Mouse (Mus musculus): ENCODE results near the gene Gm9837. TPM values are rescaled to one million over a fixed set of nuclear protein-coding genes. Genes with fewer than 3 reads are reported as not detected.

Gene Gm9837
- polyA plus RNA-seq, 1 experiment from 2014 or later = not detected

GRCm38 (mm10) chr11:53424826-53425225, 45.5 kb downstream of the Gm9837 start:
- no peak overlapping the region for H3K9ac ChIP-seq (ENCODE audit: low read depth, low read length)
- peaks cover 14% of the 10 kb centered on the region for H3K36me3 ChIP-seq (ENCODE audit: control insufficient read depth, insufficient read depth, low read length)
- peaks cover 6% of the 10 kb centered on the region for H3K4me1 ChIP-seq (ENCODE audit: control insufficient read depth, insufficient read depth, low read depth, low read length)
- WGBS = 73% methylated on average over 2 of the region's 2 CpGs
- H3K4me2 ChIP-seq (ENCODE audit: low read length) = no peak overlapping the region
- no peak for ATAC-seq
- H3K4me3 ChIP-seq (ENCODE audit: low read length) = no peak overlapping the region
- H3K27ac ChIP-seq (ENCODE audit: low read depth, low read length) = no peak overlapping the region
- H3K27me3 ChIP-seq (replicated peaks; ENCODE audit: control insufficient read depth, insufficient read depth, low read length) = no peaks in the 10 kb centered on the region
- no peaks in the 10 kb centered on the region for H3K9me3 ChIP-seq (ENCODE audit: control insufficient read depth, low read length)

DNA sequence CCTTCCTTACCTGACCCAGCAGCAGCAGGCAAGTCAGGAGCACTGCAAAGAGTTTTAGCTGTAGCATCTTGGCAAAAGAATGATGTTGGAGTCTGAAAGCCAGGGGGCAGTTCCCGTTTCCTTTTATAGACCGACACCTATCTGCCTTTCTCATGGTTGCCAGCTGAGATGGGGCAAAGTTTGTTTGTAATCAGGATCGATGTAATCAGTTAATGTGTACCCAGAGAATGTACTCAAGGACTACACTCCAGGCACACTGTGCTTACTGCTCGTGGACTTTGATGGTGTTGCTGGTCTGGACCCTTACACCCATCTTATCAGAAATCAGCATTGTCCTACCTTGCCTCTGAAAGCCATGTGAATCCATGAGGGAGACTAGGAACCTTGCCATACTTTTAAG, 47.2 kb downstream of the Gm9837 start, which contains the start of gene Leap2:
Leap2 (minus strand) TSS at position 135 of the 400 bp plus-strand sequence.
- Histone ChIP-seq H3K9me3 (ENCODE audit: control insufficient read depth, low read length) (no peaks in the 10 kb centered on the region), H3K4me3 (ENCODE audit: low read length) (no peak within 1 kb of the TSS), H3K4me1 (ENCODE audit: control insufficient read depth, insufficient read depth, low read depth, low read length) (no peaks in the 10 kb centered on the region), H3K4me2 (ENCODE audit: low read length) (no peak within 1 kb of the TSS), H3K27ac (ENCODE audit: low read depth, low read length) (no peak within 1 kb of the TSS), H3K27me3 (replicated peaks; ENCODE audit: control insufficient read depth, insufficient read depth, low read length) (no peaks in the 10 kb centered on the region), H3K9ac (ENCODE audit: low read depth, low read length) (no peak within 1 kb of the TSS), H3K36me3 (ENCODE audit: control insufficient read depth, insufficient read depth, low read length) (peaks cover 18% of the 10 kb centered on the region)
- WGBS = 92% methylated on average over 4 of the region's 4 CpGs
- ATAC-seq = no peak

Other genes starting within 250 kb of the Gm9837 start
- gene Hspa4, start 170.0 kb downstream of the Gm9837 start, polyA plus RNA-seq (2015; fragmentation: Nextera tagmentation; extraction: Ambion mirVana) = 41.0 and 41.5 TPM in 2 replicates
- gene Zcchc10, start 145.8 kb downstream of the Gm9837 start, polyA plus RNA-seq (2015; fragmentation: Nextera tagmentation; extraction: Ambion mirVana) = 11.9 and 14.3 TPM in 2 replicates
- gene Aff4, start 119.6 kb downstream of the Gm9837 start, polyA plus RNA-seq (2015; fragmentation: Nextera tagmentation; extraction: Ambion mirVana) = 37.1 and 40.4 TPM in 2 replicates
- 0.33 and 0.44 TPM in 2 replicates for gene Leap2, start 47.3 kb downstream of the Gm9837 start, polyA plus RNA-seq (2015; fragmentation: Nextera tagmentation; extraction: Ambion mirVana)
- 747 and 916 TPM in 2 replicates for gene Uqcrq, start 39.6 kb downstream of the Gm9837 start, polyA plus RNA-seq (2015; fragmentation: Nextera tagmentation; extraction: Ambion mirVana)
- 3.0 and 4.1 TPM in 2 replicates for gene Gdf9, start 39.5 kb downstream of the Gm9837 start, polyA plus RNA-seq (2015; fragmentation: Nextera tagmentation; extraction: Ambion mirVana)
- gene Gm10447, start 13.4 kb downstream of the Gm9837 start, polyA plus RNA-seq (2015; fragmentation: Nextera tagmentation; extraction: Ambion mirVana) = not detected in 2 replicates
- gene Shroom1, start 13.3 kb downstream of the Gm9837 start, polyA plus RNA-seq (2015; fragmentation: Nextera tagmentation; extraction: Ambion mirVana) = 3.2 and 3.6 TPM in 2 replicates
- gene Gm9945, start 9.7 kb upstream of the Gm9837 start, polyA plus RNA-seq (2015; fragmentation: Nextera tagmentation; extraction: Ambion mirVana) = 0.34 TPM in 1 of 2 replicates, not detected in the other
- gene Sowaha, start 9.8 kb upstream of the Gm9837 start, polyA plus RNA-seq (2015; fragmentation: Nextera tagmentation; extraction: Ambion mirVana) = 1.5 TPM in 2 replicates
- 23.1 and 23.4 TPM in 2 replicates for gene Sept8, start 48.8 kb upstream of the Gm9837 start, polyA plus RNA-seq (2015; fragmentation: Nextera tagmentation; extraction: Ambion mirVana)
- 306 and 352 TPM in 2 replicates for gene Kif3a, start 96.9 kb upstream of the Gm9837 start, polyA plus RNA-seq (2015; fragmentation: Nextera tagmentation; extraction: Ambion mirVana)
- gene Il4, start 148.2 kb upstream of the Gm9837 start, polyA plus RNA-seq (2015; fragmentation: Nextera tagmentation; extraction: Ambion mirVana) = 3.9 and 4.5 TPM in 2 replicates
- not detected in 2 replicates for gene Il13, start 164.2 kb upstream of the Gm9837 start, polyA plus RNA-seq (2015; fragmentation: Nextera tagmentation; extraction: Ambion mirVana)
- 11.7 and 12.3 TPM in 2 replicates for gene Rad50, start 236.8 kb upstream of the Gm9837 start, polyA plus RNA-seq (2015; fragmentation: Nextera tagmentation; extraction: Ambion mirVana)